Mouse (Mus musculus) cerebellum, adult 9-10 months (tissue): Measurements from ENCODE around the gene Ptgr1.

Experiments
- DNase-seq: peaks from one replicate; pipeline ENCODE4 v3.0.0; 2022

Gene Ptgr1

DNA sequence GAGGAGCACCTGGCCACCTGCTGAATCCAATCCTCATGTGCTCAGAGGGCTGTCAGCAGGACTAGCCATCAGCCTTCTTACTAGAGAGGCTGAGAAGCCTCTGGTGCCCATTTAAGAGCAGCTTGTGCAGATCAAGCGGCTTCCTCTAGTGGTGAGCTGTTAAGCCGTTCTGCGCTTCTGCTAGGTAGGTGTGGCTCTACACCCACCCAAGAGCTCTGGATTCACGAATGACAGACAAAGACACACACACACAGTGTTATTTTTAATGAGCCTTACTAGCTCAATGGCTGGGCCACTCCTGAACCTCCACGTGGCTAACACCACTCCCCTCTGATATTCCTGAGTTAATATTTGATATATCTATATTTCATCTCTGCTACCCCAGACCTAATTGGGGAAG, 61.3 kb downstream of the Ptgr1 start:
- no peak for DNase-seq

DNA sequence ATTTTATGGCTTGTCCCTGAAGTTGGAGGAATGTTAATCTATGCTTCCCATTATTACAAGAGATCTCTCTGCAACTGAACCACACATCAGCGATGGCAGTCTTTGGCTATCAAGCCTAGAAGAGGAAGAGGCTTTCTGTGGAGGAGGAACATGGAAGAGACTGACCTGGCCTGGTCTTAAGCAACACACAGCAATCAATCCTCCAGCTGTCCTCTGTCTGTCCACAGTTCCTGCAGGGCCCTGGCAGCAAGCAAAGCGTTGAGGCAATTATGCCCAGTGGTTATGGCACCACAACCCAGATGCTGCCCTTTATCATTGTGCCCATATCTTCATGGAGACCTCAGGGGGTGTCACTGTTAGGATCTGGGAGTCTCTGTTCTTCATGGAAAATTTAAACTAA, 63.0 kb downstream of the Ptgr1 start:
- no peak for DNase-seq
